Comparison of ENCODE assay signal across 19 mouse cellular contexts in genomic region chr3:101666583-101666982, GRCm38 (mm10).
A peak's percentile ranks its signal among the peaks of the same experiment; 100 is the strongest.
DNase-seq lines count a peak whose midpoint lies in the region; ATAC-seq and TF ChIP-seq lines count a peak whose summit lies in the region.
"Had no signal": no experiment of that assay in that cellular context is flagged by ENCODE, and none has a peak within 500 bp of the region (broad histone marks: within the 10 kb centered on the region; RNA-seq: fewer than 3 reads in every experiment).

No protein-coding gene starts in this region.

- no peak for TF ChIP-seq EP300 in lung, postnatal 0 days (IDR thresholded peaks at IDR 0.05)
- TF ChIP-seq EP300 in stomach, postnatal 0 days (optimal IDR thresholded peaks at IDR 0.05), result no peak

- TF ChIP-seq CTCF in lung, postnatal 0 days (IDR thresholded peaks at IDR 0.05), result no peak
- TF ChIP-seq CTCF in stomach, postnatal 0 days (IDR thresholded peaks at IDR 0.05; ENCODE audit: low read depth), result no peak

- H3K36me3 ChIP-seq in limb, embryonic 12.5 days, result no peaks in the 10 kb centered on the region
- H3K36me3 ChIP-seq in limb, embryonic 10.5 days, result no peaks in the 10 kb centered on the region
- H3K36me3 ChIP-seq in intestine, embryonic 14.5 days (ENCODE audit: control insufficient read depth, insufficient read depth, low read length), result no peaks in the 10 kb centered on the region
- H3K36me3 ChIP-seq in lung, postnatal 0 days (ENCODE audit: insufficient read depth, low read length), result no peaks in the 10 kb centered on the region
- no peaks in the 10 kb centered on the region for H3K36me3 ChIP-seq in stomach, postnatal 0 days (ENCODE audit: control insufficient read depth, insufficient read depth, low read length)
- H3K36me3 ChIP-seq: G1E; heart, embryonic 10.5 days; midbrain, embryonic 13.5 days had no signal

- no peaks in the 10 kb centered on the region for H3K9me3 ChIP-seq in limb, embryonic 12.5 days
- H3K9me3 ChIP-seq in limb, embryonic 10.5 days (replicated peaks), result no peaks in the 10 kb centered on the region
- no peaks in the 10 kb centered on the region for H3K9me3 ChIP-seq in intestine, embryonic 14.5 days (ENCODE audit: control insufficient read depth, low read length)
- no peaks in the 10 kb centered on the region for H3K9me3 ChIP-seq in lung, postnatal 0 days (ENCODE audit: low read length)
- no peaks in the 10 kb centered on the region for H3K9me3 ChIP-seq in stomach, postnatal 0 days (ENCODE audit: control insufficient read depth, low read length)
- H3K9me3 ChIP-seq: G1E; heart, embryonic 10.5 days; midbrain, embryonic 13.5 days had no signal

- H3K4me2 ChIP-seq in limb, embryonic 12.5 days, result no peak overlapping the region
- H3K4me2 ChIP-seq in intestine, embryonic 14.5 days (ENCODE audit: low read length), result no peak overlapping the region
- H3K4me2 ChIP-seq in lung, postnatal 0 days (replicated peaks; ENCODE audit: low read depth, low read length), result no peak overlapping the region
- peak overlapping the region; percentile 25; the same call in 1 of the 2 replicates for H3K4me2 ChIP-seq in stomach, postnatal 0 days (replicated peaks; ENCODE audit: low read depth)
- H3K4me2 ChIP-seq: midbrain, embryonic 13.5 days had no signal

- 0 out of 2 replicates have a peak overlapping the region, but pooled peaks have one; percentile 70 for H3K27ac ChIP-seq in limb, embryonic 12.5 days
- no peak overlapping the region for H3K27ac ChIP-seq in limb, embryonic 10.5 days
- H3K27ac ChIP-seq in intestine, embryonic 14.5 days (ENCODE audit: low read depth), result peak overlapping the region; percentile 77
- peak overlapping the region; percentile 85 for H3K27ac ChIP-seq in lung, postnatal 0 days (ENCODE audit: low read length)
- H3K27ac ChIP-seq in stomach, postnatal 0 days (replicated peaks), result peak overlapping the region; percentile 93
- H3K27ac ChIP-seq: heart, embryonic 10.5 days; hindbrain, postnatal 0 days; left cerebral cortex, adult 2 months; macrophage; midbrain, embryonic 13.5 days had no signal

- no peaks in the 10 kb centered on the region for H3K27me3 ChIP-seq in limb, embryonic 12.5 days
- no peaks in the 10 kb centered on the region for H3K27me3 ChIP-seq in limb, embryonic 10.5 days (ENCODE audit: low read depth, poor library complexity, severe bottlenecking)
- H3K27me3 ChIP-seq in intestine, embryonic 14.5 days (replicated peaks; ENCODE audit: control insufficient read depth, insufficient read depth, low read length), result no peaks in the 10 kb centered on the region
- no peaks in the 10 kb centered on the region for H3K27me3 ChIP-seq in lung, postnatal 0 days (replicated peaks; ENCODE audit: insufficient read depth, low read length)
- H3K27me3 ChIP-seq in stomach, postnatal 0 days (ENCODE audit: control insufficient read depth, insufficient read depth, low read length), result no peaks in the 10 kb centered on the region
- H3K27me3 ChIP-seq: midbrain, embryonic 13.5 days had no signal

- H3K9ac ChIP-seq in limb, embryonic 12.5 days (replicated peaks), result no peak overlapping the region
- no peak overlapping the region for H3K9ac ChIP-seq in intestine, embryonic 14.5 days (ENCODE audit: low read length)
- H3K9ac ChIP-seq in lung, postnatal 0 days (replicated peaks; ENCODE audit: low read depth), result no peak overlapping the region
- H3K9ac ChIP-seq in stomach, postnatal 0 days (ENCODE audit: low read length), result no peak overlapping the region
- H3K9ac ChIP-seq: midbrain, embryonic 13.5 days had no signal

- peaks cover 11% of the 10 kb centered on the region for H3K4me1 ChIP-seq in limb, embryonic 12.5 days (replicated peaks)
- peaks cover 10% of the 10 kb centered on the region for H3K4me1 ChIP-seq in limb, embryonic 10.5 days
- H3K4me1 ChIP-seq in intestine, embryonic 14.5 days (replicated peaks; ENCODE audit: control insufficient read depth, insufficient read depth, low read length), result no peaks in the 10 kb centered on the region
- peaks cover 5% of the 10 kb centered on the region for H3K4me1 ChIP-seq in lung, postnatal 0 days (ENCODE audit: insufficient read depth, low read depth, low read length)
- peaks cover 6% of the 10 kb centered on the region for H3K4me1 ChIP-seq in stomach, postnatal 0 days (replicated peaks; ENCODE audit: control insufficient read depth, insufficient read depth)

- 85% methylated on average over 8 of the region's 8 CpGs for WGBS in limb, embryonic 12.5 days
- WGBS in limb, embryonic 10.5 days, result 91% methylated on average over 8 of the region's 8 CpGs
- WGBS in intestine, embryonic 14.5 days, result 86% methylated on average over 8 of the region's 8 CpGs
- WGBS in lung, postnatal 0 days, result 59% methylated on average over 8 of the region's 8 CpGs
- WGBS in stomach, postnatal 0 days, result 68% methylated on average over 8 of the region's 8 CpGs

- no peak for DNase-seq in limb, embryonic 10.5 days (ENCODE audit: low spot score)
- DNase-seq in intestine, embryonic 14.5 days (ENCODE audit: low spot score), result no peak
- DNase-seq in lung, postnatal 0 days (ENCODE audit: low spot score), result peak; percentile 41
- DNase-seq in stomach, postnatal 0 days (ENCODE audit: low spot score), result peak; percentile 28
- no peak for DNase-seq in cerebellum, postnatal 10 days
- DNase-seq in cerebellum, adult 11-12 months, result no peak
- DNase-seq: adrenal gland, postnatal 10 days; cerebellum, adult 8-10 months; embryo, embryonic 11 days; gastrocnemius, postnatal 10 days; heart, postnatal 14 days; thymus, adult 2 months had no signal

- H3K4me3 ChIP-seq in limb, embryonic 12.5 days (replicated peaks), result no peak overlapping the region
- no peak overlapping the region for H3K4me3 ChIP-seq in limb, embryonic 10.5 days
- H3K4me3 ChIP-seq in intestine, embryonic 14.5 days (ENCODE audit: low read depth, low read length), result no peak overlapping the region
- H3K4me3 ChIP-seq in lung, postnatal 0 days (ENCODE audit: low read depth, low read length), result no peak overlapping the region
- no peak overlapping the region for H3K4me3 ChIP-seq in stomach, postnatal 0 days (ENCODE audit: low read depth, low read length)
- H3K4me3 ChIP-seq: heart, embryonic 10.5 days; left cerebral cortex, adult 2 months; midbrain, embryonic 13.5 days had no signal

- ATAC-seq in limb, embryonic 12.5 days (ENCODE audit: insufficient number of reproducible peaks, insufficient read depth, low FRiP score, low TSS enrichment, low read depth), result no peak
- no peak for ATAC-seq in intestine, embryonic 14.5 days (replicated peaks; ENCODE audit: low FRiP score, low TSS enrichment, low read depth)
- peak; percentile 56 for ATAC-seq in lung, postnatal 0 days
- ATAC-seq in stomach, postnatal 0 days (ENCODE audit: low FRiP score, low TSS enrichment), result peak; percentile 22
- ATAC-seq: midbrain, embryonic 13.5 days had no signal

Comparison
In these comparisons a context has a peak if more than half of its experiments do, and no peak if none do; other contexts are left out.
1. ATAC-seq: peak in lung, postnatal 0 days (single experiment) and stomach, postnatal 0 days (single experiment); none in limb, embryonic 12.5 days (single experiment) and intestine, embryonic 14.5 days (single experiment).
2. DNase-seq: peak in lung, postnatal 0 days (single experiment) and stomach, postnatal 0 days (single experiment); none in limb, embryonic 10.5 days (single experiment), intestine, embryonic 14.5 days (single experiment), cerebellum, postnatal 10 days (0 of 2) and cerebellum, adult 11-12 months (single experiment).